Mouse (Mus musculus): ENCODE data around the gene Ucp3. TPM values are rescaled to one million over a fixed set of nuclear protein-coding genes. Genes with fewer than 3 reads are reported as not detected.
"Not testable (repeated sequence)": the region's sequence is repeated elsewhere in the genome, so short reads cannot be mapped to it uniquely, and the experiment has no call there.

Gene Ucp3
- polyA plus RNA-seq, 1 experiment = not detected

GRCm38 (mm10) chr7:100470796-100471406 lies 1.9 kb upstream of the Ucp3 start:
- Histone ChIP-seq H3K4me3 (ENCODE audit: insufficient read depth, low read length) (no peak overlapping the region), H3K4me1 (ENCODE audit: control insufficient read depth, insufficient read depth, low read length) (no peaks in the 10 kb centered on the region), H3K27ac (ENCODE audit: insufficient read depth, low read length) (no peak overlapping the region)
- TF ChIP-seq POLR2A (IDR thresholded peaks at IDR 0.05; ENCODE audit: low read depth, low read length) (no peak), CTCF (IDR thresholded peaks at IDR 0.05; ENCODE audit: borderline replicate concordance, insufficient read depth, low read length) (no peak)

GRCm38 (mm10) chr7:100471407-100471797 lies 1.4 kb upstream of the Ucp3 start:
- Histone ChIP-seq H3K4me1 (ENCODE audit: control insufficient read depth, insufficient read depth, low read length) (no peaks in the 10 kb centered on the region), H3K4me3 (ENCODE audit: insufficient read depth, low read length) (no peak overlapping the region), H3K27ac (ENCODE audit: insufficient read depth, low read length) (no peak overlapping the region)
- TF ChIP-seq CTCF (IDR thresholded peaks at IDR 0.05; ENCODE audit: borderline replicate concordance, insufficient read depth, low read length) = no peak
- no peak for TF ChIP-seq POLR2A (IDR thresholded peaks at IDR 0.05; ENCODE audit: low read depth, low read length)

DNA sequence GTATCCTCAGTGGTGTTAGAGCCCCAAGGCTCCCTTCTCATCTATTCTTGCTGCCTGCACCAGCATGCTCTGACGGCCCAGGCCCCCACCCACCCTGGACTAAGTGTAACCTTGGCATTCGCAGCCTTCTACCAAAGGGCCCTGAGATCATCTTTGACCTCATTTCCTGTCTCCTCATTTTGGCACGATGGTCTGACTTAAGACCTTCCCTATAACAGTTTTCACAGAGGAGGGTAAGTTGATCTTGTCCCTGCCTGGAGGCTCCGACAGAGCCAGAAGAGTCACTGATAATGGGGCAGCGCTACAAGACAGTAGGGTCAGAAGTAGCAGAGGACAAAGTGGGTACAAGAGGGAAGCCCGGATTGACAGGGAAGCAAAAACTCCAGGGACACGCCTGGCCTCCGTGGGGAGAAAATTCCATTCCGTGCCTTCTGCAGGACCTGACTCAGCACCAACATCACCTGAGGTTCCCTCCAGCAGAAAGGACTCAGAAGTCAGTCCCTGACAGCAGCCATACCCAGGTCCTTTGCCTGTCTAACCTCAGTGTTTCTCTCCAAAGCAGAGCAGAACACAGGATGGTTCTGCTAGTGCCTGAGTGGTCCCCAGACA lies 1.2 kb downstream of the Ucp3 start:
- Histone ChIP-seq H3K27ac (ENCODE audit: insufficient read depth, low read length) (no peak overlapping the region), H3K4me1 (ENCODE audit: control insufficient read depth, insufficient read depth, low read length) (no peaks in the 10 kb centered on the region), H3K4me3 (ENCODE audit: insufficient read depth, low read length) (no peak overlapping the region)
- TF ChIP-seq CTCF (IDR thresholded peaks at IDR 0.05; ENCODE audit: borderline replicate concordance, insufficient read depth, low read length) (no peak), POLR2A (IDR thresholded peaks at IDR 0.05; ENCODE audit: low read depth, low read length) (no peak)

- Histone ChIP-seq H3K4me1 (ENCODE audit: control insufficient read depth, insufficient read depth, low read length) (no peaks in the 10 kb centered on the region), H3K27ac (ENCODE audit: insufficient read depth, low read length) (no peak overlapping the region), H3K4me3 (ENCODE audit: insufficient read depth, low read length) (no peak overlapping the region)
- TF ChIP-seq CTCF (IDR thresholded peaks at IDR 0.05; ENCODE audit: borderline replicate concordance, insufficient read depth, low read length) (no peak), POLR2A (IDR thresholded peaks at IDR 0.05; ENCODE audit: low read depth, low read length) (no peak)
Measured at GRCm38 (mm10) chr7:100474680-100475079, 1.9 kb downstream of the Ucp3 start.

- Histone ChIP-seq H3K4me3 (ENCODE audit: insufficient read depth, low read length) (no peak overlapping the region), H3K4me1 (ENCODE audit: control insufficient read depth, insufficient read depth, low read length) (no peaks in the 10 kb centered on the region), H3K27ac (ENCODE audit: insufficient read depth, low read length) (no peak overlapping the region)
- no peak for TF ChIP-seq POLR2A (IDR thresholded peaks at IDR 0.05; ENCODE audit: low read depth, low read length)
- no peak for TF ChIP-seq CTCF (IDR thresholded peaks at IDR 0.05; ENCODE audit: borderline replicate concordance, insufficient read depth, low read length)
Measured at GRCm38 (mm10) chr7:100479100-100479822, 6.5 kb downstream of the Ucp3 start.

DNA sequence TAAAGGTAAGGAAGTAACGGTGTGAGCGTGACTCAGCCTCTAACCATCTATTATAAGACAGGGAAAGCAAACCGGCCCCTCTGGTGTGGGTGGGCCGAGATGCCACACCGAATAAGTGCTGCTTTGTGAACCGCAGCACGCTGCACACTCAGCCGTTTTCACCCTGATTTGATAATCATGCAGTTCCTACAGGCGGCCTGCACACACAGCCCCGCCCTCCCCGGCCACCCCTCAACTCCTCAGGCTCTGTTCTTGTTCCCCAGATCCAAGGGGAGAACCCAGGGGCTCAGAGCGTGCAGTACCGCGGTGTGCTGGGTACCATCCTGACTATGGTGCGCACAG lies 7.0 kb downstream of the Ucp3 start:
- Histone ChIP-seq H3K4me1 (ENCODE audit: control insufficient read depth, insufficient read depth, low read length) (no peaks in the 10 kb centered on the region), H3K27ac (ENCODE audit: insufficient read depth, low read length) (no peak overlapping the region), H3K4me3 (ENCODE audit: insufficient read depth, low read length) (no peak overlapping the region)
- no peak for TF ChIP-seq CTCF (IDR thresholded peaks at IDR 0.05; ENCODE audit: borderline replicate concordance, insufficient read depth, low read length)
- no peak for TF ChIP-seq POLR2A (IDR thresholded peaks at IDR 0.05; ENCODE audit: low read depth, low read length)

- TF ChIP-seq POLR2A (IDR thresholded peaks at IDR 0.05; ENCODE audit: low read depth, low read length) (no peak), CTCF (IDR thresholded peaks at IDR 0.05; ENCODE audit: borderline replicate concordance, insufficient read depth, low read length) (no peak)
- no peak overlapping the region for H3K27ac ChIP-seq (ENCODE audit: insufficient read depth, low read length)
Measured at GRCm38 (mm10) chr7:100480175-100480574, 7.4 kb downstream of the Ucp3 start.

DNA sequence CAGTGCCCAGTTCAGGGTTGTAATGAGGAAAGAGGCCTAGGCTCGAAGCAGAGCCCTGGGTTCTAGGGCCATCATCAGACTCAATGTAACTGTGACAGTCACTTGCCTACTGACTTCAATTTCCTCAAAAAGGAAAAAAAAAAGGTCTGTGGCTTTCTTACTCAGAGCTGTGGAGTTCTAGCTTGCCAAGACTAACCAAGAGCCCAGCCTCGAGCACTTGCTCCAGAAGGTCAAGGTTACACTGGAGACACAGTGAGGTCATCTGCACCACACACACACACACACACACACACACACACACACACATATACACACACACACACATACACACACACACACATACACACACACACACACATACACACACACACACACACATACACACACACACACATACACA lies 9.3 kb downstream of the Ucp3 start:
- not testable (repeated sequence) for H3K4me3 ChIP-seq (ENCODE audit: insufficient read depth, low read length); H3K27ac ChIP-seq (ENCODE audit: insufficient read depth, low read length); H3K4me1 ChIP-seq (ENCODE audit: control insufficient read depth, insufficient read depth, low read length)

More at GRCm38 (mm10) chr7:100480175-100480574, 7.4 kb downstream of the Ucp3 start:
- Histone ChIP-seq H3K4me1 (ENCODE audit: control insufficient read depth, insufficient read depth, low read length) (no peaks in the 10 kb centered on the region), H3K4me3 (ENCODE audit: insufficient read depth, low read length) (no peak overlapping the region)

GRCm38 (mm10) chr7:100484493-100484892 lies 11.7 kb downstream of the Ucp3 start:
- no peaks in the 10 kb centered on the region for H3K4me1 ChIP-seq (ENCODE audit: control insufficient read depth, insufficient read depth, low read length)

DNA sequence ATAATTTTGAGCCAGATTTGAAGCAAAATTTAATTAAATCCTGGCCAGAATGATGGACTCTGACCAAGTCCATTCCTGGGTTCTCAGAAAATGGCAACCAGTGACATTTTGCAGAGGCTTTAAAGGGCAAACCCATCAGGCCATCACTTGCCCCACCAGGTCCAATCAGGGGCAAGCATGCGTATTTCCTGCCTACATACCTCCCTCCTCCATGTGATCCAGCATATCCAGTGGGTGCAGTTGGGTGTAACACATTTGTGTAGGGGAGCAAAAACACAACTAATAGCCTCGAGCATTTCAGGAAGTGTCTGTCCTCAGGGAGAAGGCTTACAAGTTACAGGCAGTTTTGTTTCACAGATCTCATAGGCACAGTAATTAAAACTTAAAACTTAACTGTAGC lies 14.5 kb downstream of the Ucp3 start:
- TF ChIP-seq CTCF (IDR thresholded peaks at IDR 0.05; ENCODE audit: borderline replicate concordance, insufficient read depth, low read length) = no peak
- TF ChIP-seq POLR2A (IDR thresholded peaks at IDR 0.05; ENCODE audit: low read depth, low read length) = no peak

More at GRCm38 (mm10) chr7:100484493-100484892, 11.7 kb downstream of the Ucp3 start:
- Histone ChIP-seq H3K4me3 (ENCODE audit: insufficient read depth, low read length) (no peak overlapping the region), H3K27ac (ENCODE audit: insufficient read depth, low read length) (peak overlapping the region; percentile 22; the same call in 1 of the 2 replicates)
- TF ChIP-seq CTCF (IDR thresholded peaks at IDR 0.05; ENCODE audit: borderline replicate concordance, insufficient read depth, low read length) = no peak
- TF ChIP-seq POLR2A (IDR thresholded peaks at IDR 0.05; ENCODE audit: low read depth, low read length) = no peak

More for the DNA sequence above, 14.5 kb downstream of the Ucp3 start:
- no peak overlapping the region for H3K4me3 ChIP-seq (ENCODE audit: insufficient read depth, low read length)
- no peaks in the 10 kb centered on the region for H3K4me1 ChIP-seq (ENCODE audit: control insufficient read depth, insufficient read depth, low read length)
- no peak overlapping the region for H3K27ac ChIP-seq (ENCODE audit: insufficient read depth, low read length)
